Mouse (Mus musculus) liver, embryonic 12.5 days (tissue): ENCODE results near the gene Pga5. TPM values are rescaled to one million over a fixed set of nuclear protein-coding genes. Genes with fewer than 3 reads are reported as not detected.

ENCODE experiments used
- polyA plus RNA-seq: library from polyadenylated mRNA; unstranded; fragments of >200 nt; fragmentation: Nextera tagmentation; extraction: Ambion mirVana; gene quantifications from 2 replicates; pipeline ENCODE4 v1.2.1, GENCODE M21; 2016

The Pga5 gene
- polyA plus RNA-seq, 1 experiment from 2014 or later = 0.08 TPM

Other genes starting within 250 kb of the Pga5 start
- gene Lrrc10b, start 220.6 kb downstream of the Pga5 start, polyA plus RNA-seq = 0.06 and 0.12 TPM in 2 replicates
- gene Ppp1r32, start 195.1 kb downstream of the Pga5 start, polyA plus RNA-seq = not detected in 2 replicates
- gene Cpsf7, start 152.8 kb downstream of the Pga5 start, polyA plus RNA-seq = 19.6 and 20.5 TPM in 2 replicates
- 38.0 and 40.8 TPM in 2 replicates for gene Sdhaf2, start 151.9 kb downstream of the Pga5 start, polyA plus RNA-seq
- 14.9 and 18.2 TPM in 2 replicates for gene Tmem216, start 121.8 kb downstream of the Pga5 start, polyA plus RNA-seq
- 12.8 TPM in 2 replicates for gene Cyb561a3, start 100.9 kb downstream of the Pga5 start, polyA plus RNA-seq
- gene Tmem138, start 100.7 kb downstream of the Pga5 start, polyA plus RNA-seq = 18.5 and 19.4 TPM in 2 replicates
- gene Ddb1, start 72.7 kb downstream of the Pga5 start, polyA plus RNA-seq = 252 and 256 TPM in 2 replicates
- gene Tkfc, start 72.4 kb downstream of the Pga5 start, polyA plus RNA-seq = 10.1 and 10.2 TPM in 2 replicates
- gene Vwce, start 43.9 kb downstream of the Pga5 start, polyA plus RNA-seq = 6.2 and 7.6 TPM in 2 replicates
- 14.5 and 14.8 TPM in 2 replicates for gene Vps37c, start 10.7 kb upstream of the Pga5 start, polyA plus RNA-seq
- 0.24 TPM in 1 of 2 replicates, not detected in the other for gene Cd5, start 60.9 kb upstream of the Pga5 start, polyA plus RNA-seq
- not detected in 2 replicates for gene Cd6, start 152.0 kb upstream of the Pga5 start, polyA plus RNA-seq
- 1.0 and 1.2 TPM in 2 replicates for gene Slc15a3, start 161.7 kb upstream of the Pga5 start, polyA plus RNA-seq
- gene Tmem132a, start 191.9 kb upstream of the Pga5 start, polyA plus RNA-seq = 10.6 TPM in 2 replicates
- gene Tmem109, start 203.9 kb upstream of the Pga5 start, polyA plus RNA-seq = 28.2 and 28.5 TPM in 2 replicates
- gene Prpf19, start 217.2 kb upstream of the Pga5 start, polyA plus RNA-seq = 24.1 and 25.6 TPM in 2 replicates
- not detected in 2 replicates for gene Zp1, start 242.6 kb upstream of the Pga5 start, polyA plus RNA-seq